Mouse (Mus musculus) kidney, embryonic 14.5 days (tissue): Measurements from ENCODE around the gene Arhgef17. TPM values are rescaled to one million over a fixed set of nuclear protein-coding genes. Genes with fewer than 3 reads are reported as not detected.

Source experiments
- ATAC-seq: fragments of 200-750 bp; cut with Nextera tagmentation; 2 replicates; pipeline ENCODE4 v1.8.0; 2017; ENCODE audit warnings: moderate number of reproducible peaks, mild to moderate bottlenecking, moderate TSS enrichment, moderate library complexity; ENCODE audit not compliant: low FRiP score, low TSS enrichment
- H3K27ac ChIP-seq: fragments of 300-500 bp; sonication (generic); 2 replicates; pipeline ENCODE4 v1.5.1; 2014; ENCODE audit warnings: low read depth, mild to moderate bottlenecking, low read length, moderate library complexity, mixed read lengths
- H3K27me3 ChIP-seq: fragments of 300-500 bp; sonication (generic); 2 replicates; pipeline ENCODE4 v1.6.1; 2014; ENCODE audit warnings: mild to moderate bottlenecking, low read length; ENCODE audit not compliant: control insufficient read depth, insufficient read depth
- H3K36me3 ChIP-seq: fragments of 300-500 bp; sonication (generic); 2 replicates; pipeline ENCODE4 v1.6.1; 2014; ENCODE audit warnings: low read length, mixed read lengths; ENCODE audit not compliant: control insufficient read depth, insufficient read depth
- H3K4me1 ChIP-seq: fragments of 300-500 bp; sonication (generic); 2 replicates; pipeline ENCODE4 v1.6.1; 2014; ENCODE audit warnings: low read length, mixed read lengths; ENCODE audit not compliant: control insufficient read depth, insufficient read depth
- H3K4me2 ChIP-seq: fragments of 300-500 bp; sonication (generic); replicated peaks from 2 replicates; pipeline ENCODE4 v1.6.1; 2014; ENCODE audit warnings: low read depth, mild to moderate bottlenecking, low read length
- H3K4me3 ChIP-seq: fragments of 300-500 bp; sonication (generic); 2 replicates; pipeline ENCODE4 v1.5.1; 2014; ENCODE audit warnings: mild to moderate bottlenecking, low read length
- H3K9ac ChIP-seq: fragments of 300-500 bp; sonication (generic); 2 replicates; pipeline ENCODE4 v1.6.1; 2014; ENCODE audit warnings: low read depth, mild to moderate bottlenecking, low read length, moderate library complexity
- H3K9me3 ChIP-seq: fragments of 300-500 bp; sonication (generic); 2 replicates; pipeline ENCODE4 v1.6.1; 2016; ENCODE audit warnings: low read length; ENCODE audit not compliant: control insufficient read depth
- WGBS: fragments of 180-500 bp; shearing (Covaris S2); extraction: QIAGEN DNeasy Blood & Tissue Kit; methylation state at CpG from one replicate; pipeline ENCODE4 v1.1.7; 2014; 5-methylcytosine and 5-hydroxymethylcytosine counted together
- polyA plus RNA-seq: library from polyadenylated mRNA; unstranded; fragments of >200 nt; fragmentation: Nextera tagmentation; extraction: Ambion mirVana; gene quantifications from 2 replicates; pipeline ENCODE4 v1.2.1, GENCODE M21; 2014

Arhgef17 gene
- polyA plus RNA-seq, 1 experiment from 2014 or later = 15.5 TPM

- 87% methylated on average over 7 of the region's 7 CpGs for WGBS
- H3K9ac ChIP-seq = no peak overlapping the region
- no peak for ATAC-seq
These were observed 34.1 kb upstream of the Arhgef17 start for GRCm38 (mm10) chr7:100966014-100966413.

GRCm38 (mm10) chr7:100965079-100965478 lies 33.2 kb upstream of the Arhgef17 start:
- H3K4me3 ChIP-seq = no peak overlapping the region
- H3K9ac ChIP-seq = no peak overlapping the region
- WGBS = 32% methylated on average over 4 of the region's 4 CpGs
- peak; percentile 58; the same call in 1 of the 2 replicates for ATAC-seq
- no peaks in the 10 kb centered on the region for H3K9me3 ChIP-seq
- H3K27me3 ChIP-seq = no peaks in the 10 kb centered on the region
- H3K4me2 ChIP-seq = no peak overlapping the region
- no peak overlapping the region for H3K27ac ChIP-seq
- H3K4me1 ChIP-seq = no peaks in the 10 kb centered on the region; the same call in 1 of the 2 replicates
- H3K36me3 ChIP-seq = no peaks in the 10 kb centered on the region

More at GRCm38 (mm10) chr7:100966014-100966413, 34.1 kb upstream of the Arhgef17 start:
- Histone ChIP-seq H3K36me3 (no peaks in the 10 kb centered on the region), H3K4me3 (no peak overlapping the region), H3K27me3 (no peaks in the 10 kb centered on the region), H3K27ac (no peak overlapping the region), H3K9me3 (no peaks in the 10 kb centered on the region), H3K4me1 (no peaks in the 10 kb centered on the region; the same call in 1 of the 2 replicates), H3K4me2 (no peak overlapping the region)

GRCm38 (mm10) chr7:100964242-100964641 lies 32.3 kb upstream of the Arhgef17 start:
- WGBS = 74% methylated on average over 6 of the region's 6 CpGs
- H3K4me3 ChIP-seq = no peak overlapping the region
- H3K9me3 ChIP-seq = no peaks in the 10 kb centered on the region
- ATAC-seq = no peak
- H3K27ac ChIP-seq = no peak overlapping the region
- H3K4me2 ChIP-seq = no peak overlapping the region
- no peaks in the 10 kb centered on the region for H3K36me3 ChIP-seq
- H3K27me3 ChIP-seq = no peaks in the 10 kb centered on the region
- H3K4me1 ChIP-seq = no peaks in the 10 kb centered on the region
- H3K9ac ChIP-seq = no peak overlapping the region

- Histone ChIP-seq H3K4me3 (no peak overlapping the region), H3K9me3 (no peaks in the 10 kb centered on the region), H3K27ac (no peak overlapping the region), H3K4me1 (no peaks in the 10 kb centered on the region), H3K9ac (no peak overlapping the region), H3K27me3 (no peaks in the 10 kb centered on the region), H3K4me2 (no peak overlapping the region), H3K36me3 (no peaks in the 10 kb centered on the region)
- 76% methylated on average over 8 of the region's 8 CpGs for WGBS
- no peak for ATAC-seq
These were observed 31.5 kb upstream of the Arhgef17 start for GRCm38 (mm10) chr7:100963381-100963780.

DNA sequence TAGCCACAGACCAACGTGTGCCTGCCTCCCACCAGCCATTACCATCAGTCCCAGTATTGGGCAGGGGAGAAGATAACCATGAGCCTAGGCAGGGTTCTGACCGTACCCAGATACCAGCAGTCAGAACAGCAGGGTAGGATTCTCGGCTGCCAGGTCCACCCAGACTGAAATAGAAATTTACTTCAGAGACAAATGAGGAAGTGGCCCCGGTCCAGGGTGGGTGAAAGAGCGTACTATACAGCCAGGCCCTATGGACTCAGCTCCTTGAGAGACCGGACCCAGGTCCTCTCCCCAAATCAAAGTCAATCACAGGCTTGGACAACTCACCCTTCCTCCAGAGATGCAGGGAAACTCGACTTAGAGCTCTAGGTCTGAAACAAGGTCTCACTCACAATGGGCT lies 29.2 kb upstream of the Arhgef17 start:
- no peak overlapping the region for H3K4me3 ChIP-seq
- 75% methylated on average over 7 of the region's 7 CpGs for WGBS
- no peak for ATAC-seq

DNA sequence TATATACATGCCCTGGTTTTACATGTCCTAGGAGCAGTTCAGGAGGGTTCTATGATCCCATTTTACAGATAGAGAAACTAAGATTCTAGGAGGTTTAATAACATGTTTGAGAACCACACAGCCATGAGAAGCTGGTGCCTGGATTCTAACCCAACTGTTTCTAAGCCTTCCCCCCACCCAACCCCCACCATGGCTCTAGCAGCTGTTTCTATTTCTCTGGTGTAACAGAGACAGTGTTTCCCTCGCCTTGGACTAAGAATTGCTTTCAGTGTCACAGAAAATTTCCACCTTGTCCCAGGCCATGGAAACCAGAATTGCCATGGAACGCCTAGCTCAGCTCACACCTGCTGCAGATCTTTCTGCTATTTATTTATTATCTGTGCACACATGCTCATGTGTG lies 28.6 kb upstream of the Arhgef17 start:
- H3K4me3 ChIP-seq = no peak overlapping the region
- no peaks in the 10 kb centered on the region for H3K27me3 ChIP-seq
- H3K36me3 ChIP-seq = no peaks in the 10 kb centered on the region
- H3K4me1 ChIP-seq = no peaks in the 10 kb centered on the region
- no peak overlapping the region for H3K27ac ChIP-seq
- no peaks in the 10 kb centered on the region for H3K9me3 ChIP-seq
- WGBS = 70% methylated on average over 2 of the region's 2 CpGs
- no peak overlapping the region for H3K9ac ChIP-seq
- no peak for ATAC-seq
- no peak overlapping the region for H3K4me2 ChIP-seq

More for the DNA sequence above, 29.2 kb upstream of the Arhgef17 start:
- Histone ChIP-seq H3K4me1 (no peaks in the 10 kb centered on the region), H3K9me3 (no peaks in the 10 kb centered on the region), H3K4me2 (no peak overlapping the region), H3K36me3 (no peaks in the 10 kb centered on the region), H3K27me3 (no peaks in the 10 kb centered on the region), H3K27ac (no peak overlapping the region), H3K9ac (no peak overlapping the region)

DNA sequence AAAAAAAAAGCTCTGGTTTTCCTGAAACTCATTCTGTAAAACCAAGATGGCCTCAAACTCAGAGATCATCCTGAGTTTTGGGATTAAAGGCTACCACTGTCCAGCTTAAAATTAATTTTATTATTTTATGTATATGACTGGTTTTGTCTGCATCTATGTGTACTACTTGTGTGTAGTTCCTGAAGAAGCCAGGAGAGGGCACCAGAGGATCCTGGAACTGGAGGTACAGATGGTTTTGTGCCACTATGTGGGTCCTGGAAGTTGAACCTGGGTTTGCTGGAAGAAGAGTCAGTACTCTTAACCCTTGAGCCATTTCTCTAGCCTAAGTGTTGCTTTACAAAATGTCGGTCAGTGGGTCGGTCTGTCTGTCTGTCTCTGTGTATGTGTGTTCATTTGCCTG lies 26.5 kb upstream of the Arhgef17 start:
- no peaks in the 10 kb centered on the region for H3K27me3 ChIP-seq
- ATAC-seq = no peak
- H3K4me3 ChIP-seq = no peak overlapping the region
- H3K9me3 ChIP-seq = no peaks in the 10 kb centered on the region
- no peak overlapping the region for H3K9ac ChIP-seq
- 92% methylated on average over 2 of the region's 2 CpGs for WGBS
- H3K27ac ChIP-seq = no peak overlapping the region
- no peaks in the 10 kb centered on the region for H3K36me3 ChIP-seq
- H3K4me1 ChIP-seq = no peaks in the 10 kb centered on the region
- no peak overlapping the region for H3K4me2 ChIP-seq

DNA sequence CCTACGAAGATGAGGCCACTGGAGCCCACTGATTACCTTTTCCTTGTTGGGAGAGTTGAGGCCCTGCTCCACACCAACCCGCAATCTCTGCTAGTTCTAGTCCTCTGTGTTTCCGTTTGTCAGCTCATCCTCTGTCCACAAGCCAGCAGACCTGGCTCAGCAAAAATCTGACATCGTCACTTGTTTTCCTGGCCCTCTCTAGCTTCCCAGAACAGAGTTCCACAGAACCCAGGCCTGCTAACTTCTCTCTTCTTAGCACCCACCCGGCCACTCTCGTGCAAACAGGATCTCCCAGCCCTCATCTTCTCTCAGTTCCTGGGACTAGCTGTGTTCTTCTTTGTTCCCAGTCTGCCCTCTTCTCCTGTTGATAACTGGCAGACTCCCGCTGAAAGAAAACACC lies 20.8 kb upstream of the Arhgef17 start:
- ATAC-seq = no peak
- Histone ChIP-seq H3K4me2 (no peak overlapping the region), H3K27me3 (no peaks in the 10 kb centered on the region), H3K27ac (no peak overlapping the region), H3K36me3 (no peaks in the 10 kb centered on the region), H3K9me3 (no peaks in the 10 kb centered on the region), H3K9ac (no peak overlapping the region), H3K4me1 (peaks cover 5% of the 10 kb centered on the region; the same call in 1 of the 2 replicates), H3K4me3 (no peak overlapping the region)
- WGBS = 79% methylated on average over 7 of the region's 7 CpGs

DNA sequence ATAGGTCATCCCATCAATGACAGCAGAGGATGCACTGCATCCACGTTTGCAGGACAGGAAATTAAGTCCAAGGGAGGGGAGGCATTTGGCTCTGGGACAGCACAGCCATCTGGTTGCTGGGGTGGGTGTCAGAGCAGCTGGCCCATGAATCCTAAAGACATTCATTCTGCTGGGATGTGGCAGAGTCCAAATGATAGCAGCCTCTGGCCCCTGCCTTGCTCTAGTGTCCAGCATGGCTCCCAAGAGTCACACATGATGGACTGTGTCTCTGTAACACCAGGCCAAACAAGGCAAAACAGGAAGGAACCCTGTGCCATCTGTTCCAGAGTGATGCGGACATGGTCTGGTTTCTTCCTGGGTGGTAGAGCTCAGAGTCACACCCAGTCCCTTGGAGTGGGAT lies 20.0 kb upstream of the Arhgef17 start:
- H3K27ac ChIP-seq = no peak overlapping the region

More for the DNA sequence above, 20.0 kb upstream of the Arhgef17 start:
- ATAC-seq = no peak
- H3K9me3 ChIP-seq = no peaks in the 10 kb centered on the region
- no peak overlapping the region for H3K4me2 ChIP-seq
- H3K4me1 ChIP-seq = peaks cover 5% of the 10 kb centered on the region; the same call in 1 of the 2 replicates
- WGBS = 44% methylated on average over 2 of the region's 2 CpGs
- H3K4me3 ChIP-seq = no peak overlapping the region
- H3K36me3 ChIP-seq = no peaks in the 10 kb centered on the region
- H3K9ac ChIP-seq = no peak overlapping the region
- no peaks in the 10 kb centered on the region for H3K27me3 ChIP-seq
